Mouse (Mus musculus) CH12.LX (cell line): ENCODE data around the gene Dapk2.
A peak's percentile ranks its signal among the peaks of the same experiment; 100 is the strongest.

Experiments
- CTCF ChIP-seq, 2 experiments: IDR thresholded peaks in 1 of 2; conservative IDR thresholded peaks in 1 of 2; 2 replicates each; pipeline ENCODE4 v1.5.1; 2011 to 2012; ENCODE audit warnings: low read depth in 2 of 2, low read length in 2 of 2, improper control_type of control experiment in 1 of 2, inconsistent platforms in 1 of 2, mild to moderate bottlenecking in 1 of 2, moderate library complexity in 1 of 2
- EP300 ChIP-seq: IDR thresholded peaks from 2 replicates; pipeline ENCODE4 v1.6.1; 2011; ENCODE audit warnings: low read length, improper control_type of control experiment
- GABPA ChIP-seq: IDR thresholded peaks from 2 replicates; pipeline ENCODE4 v1.6.1; 2012; ENCODE audit warnings: low read depth, low read length, improper control_type of control experiment, inconsistent platforms; ENCODE audit not compliant: insufficient replicate concordance
- MAFK ChIP-seq: IDR thresholded peaks from 2 replicates; pipeline ENCODE4 v1.6.1; 2011; ENCODE audit warnings: low read length, improper control_type of control experiment; ENCODE audit not compliant: insufficient replicate concordance
- POLR2A ChIP-seq: IDR thresholded peaks from 2 replicates; pipeline ENCODE4 v1.6.1; 2011; ENCODE audit warnings: low read depth, mild to moderate bottlenecking, improper control_type of control experiment, low read length

- TF ChIP-seq POLR2A (no peak), CTCF (conservative IDR thresholded peaks at IDR 0.05 in 1 of 2, IDR thresholded peaks at IDR 0.05 in 1 of 2; ENCODE audit: low read depth in 2 of 2, low read length in 2 of 2) (no peak), EP300 (peak; percentile 49; the same call in 1 of the 2 replicates), MAFK (no peak), GABPA (no peak)
These were observed 118.8 kb downstream of the Dapk2 start for GRCm38 (mm10) chr9:66276697-66277385.
